Mouse (Mus musculus): ENCODE measurements around the gene Cdh26.

The Cdh26 gene

DNA sequence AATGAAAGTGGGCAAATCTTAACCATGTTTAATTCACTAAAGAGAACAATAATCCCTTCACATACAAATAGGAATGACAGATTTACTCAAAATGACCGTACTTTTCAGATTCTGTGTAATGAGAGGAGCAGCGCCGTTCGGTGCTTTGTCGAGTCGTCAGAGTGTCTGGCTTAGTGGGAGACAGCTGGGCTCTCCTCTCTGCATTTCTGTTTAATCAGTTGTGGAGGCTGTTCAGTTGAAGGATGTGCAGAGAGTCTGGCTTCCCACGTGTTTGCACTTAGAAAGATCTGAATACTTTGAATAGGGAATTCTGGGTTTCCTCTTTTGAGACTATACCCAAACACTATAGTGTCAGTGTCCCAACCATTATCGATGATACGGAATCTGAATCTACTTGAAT is 7.0 kb downstream of the Cdh26 start:
- DNase-seq (ENCODE audit: low read depth) = no peak

DNA sequence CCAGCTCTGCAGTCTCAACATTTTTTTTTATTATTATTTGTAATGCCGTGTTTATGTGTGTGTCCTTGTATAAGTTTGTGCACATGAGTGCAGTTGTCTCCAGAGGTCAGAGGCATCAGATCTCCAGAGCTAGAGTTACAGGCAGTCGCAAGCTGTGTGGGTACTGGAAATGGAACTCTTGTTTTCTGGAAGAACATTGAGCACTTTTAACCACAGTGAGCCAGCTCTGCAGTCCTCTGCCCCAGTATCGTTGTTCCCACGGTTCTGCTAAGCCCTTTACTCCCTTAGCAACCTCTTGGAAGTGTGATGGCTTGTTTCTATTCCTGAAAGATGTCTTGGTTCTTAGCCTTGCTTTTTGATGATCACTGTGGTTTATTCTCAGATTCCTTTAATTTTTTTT is 19.1 kb downstream of the Cdh26 start:
- DNase-seq (ENCODE audit: low read depth) = no peak

DNA sequence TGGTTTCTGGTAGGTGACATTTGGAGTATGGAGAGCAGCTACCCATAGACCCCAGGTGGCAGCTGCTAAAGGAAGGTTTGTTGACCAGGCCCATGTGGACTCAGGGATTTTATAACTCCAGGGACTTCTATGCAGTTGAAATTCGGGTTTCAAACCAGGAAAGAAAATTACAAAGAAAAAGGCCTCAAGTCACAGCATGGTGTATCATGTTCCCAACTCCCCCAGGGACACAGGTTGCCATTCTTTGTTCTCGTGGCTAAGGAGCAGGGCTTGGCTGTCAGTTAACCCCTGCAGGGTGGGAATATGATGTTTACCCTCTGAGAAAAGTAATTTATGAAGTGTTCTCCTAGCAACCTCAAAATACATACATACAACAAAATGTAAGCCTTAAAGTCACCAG is 19.9 kb downstream of the Cdh26 start:
- DNase-seq (ENCODE audit: low read depth) = no peak

DNA sequence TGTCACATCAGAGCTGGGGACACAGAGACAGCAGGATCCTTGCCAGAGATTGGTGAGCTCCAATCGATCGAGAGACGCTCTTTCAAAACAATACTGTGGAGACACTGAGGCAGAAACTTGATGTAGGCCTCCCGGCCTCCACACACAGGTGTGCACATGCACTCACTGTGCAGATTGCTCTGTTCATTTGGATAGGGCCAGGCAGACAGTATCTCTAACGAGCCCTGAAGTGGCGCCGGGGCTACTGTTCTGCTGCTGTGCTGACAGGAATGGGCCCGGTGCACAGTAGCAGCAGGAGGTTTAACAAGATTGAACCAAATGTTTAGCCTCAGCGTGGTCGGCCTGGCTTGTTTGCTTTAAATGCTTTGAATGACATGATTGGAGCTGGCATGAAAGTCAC is 20.6 kb downstream of the Cdh26 start:
- DNase-seq (ENCODE audit: low read depth) = no peak

DNA sequence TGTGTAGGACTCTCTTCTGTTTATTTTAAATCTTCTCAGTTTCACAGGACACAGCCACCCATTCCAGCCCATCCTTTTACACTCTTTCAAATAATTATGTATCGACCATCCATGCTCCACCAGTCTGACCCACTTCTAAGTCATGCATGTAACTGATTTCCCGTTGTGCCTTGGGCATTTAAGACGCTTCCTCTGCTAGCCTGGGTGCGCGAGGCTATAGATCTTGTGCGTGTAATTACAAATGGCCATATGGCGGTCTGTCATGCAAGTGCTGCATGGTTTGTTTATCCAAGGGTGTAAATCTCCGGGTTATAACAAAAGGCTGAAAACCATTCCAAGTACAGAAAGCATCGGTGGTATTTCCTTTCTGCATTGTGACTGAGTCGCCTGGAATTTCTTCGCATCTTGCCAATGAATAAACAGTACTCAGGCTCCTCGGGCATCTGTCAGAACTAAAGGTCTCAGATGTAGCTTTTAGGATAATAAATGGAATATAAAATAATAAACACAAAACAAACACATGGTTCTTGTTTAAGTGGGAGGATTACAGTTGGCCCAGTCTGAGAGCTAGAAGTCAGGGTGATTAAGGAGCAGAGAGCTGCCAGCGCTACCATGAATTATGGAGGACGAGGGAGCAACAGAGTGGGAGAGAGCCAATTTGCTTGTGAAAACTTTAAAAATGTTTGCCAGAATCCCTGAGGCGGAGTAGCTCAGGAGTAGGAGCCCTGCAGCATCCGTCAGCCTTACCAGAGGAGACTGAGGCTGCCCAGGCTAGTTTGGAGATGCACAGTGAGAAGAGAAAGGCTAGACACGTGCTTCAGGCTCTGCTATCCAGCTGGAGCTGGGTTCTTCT is 24.6 kb downstream of the Cdh26 start:
- DNase-seq (ENCODE audit: low read depth) = peak; percentile 46

DNA sequence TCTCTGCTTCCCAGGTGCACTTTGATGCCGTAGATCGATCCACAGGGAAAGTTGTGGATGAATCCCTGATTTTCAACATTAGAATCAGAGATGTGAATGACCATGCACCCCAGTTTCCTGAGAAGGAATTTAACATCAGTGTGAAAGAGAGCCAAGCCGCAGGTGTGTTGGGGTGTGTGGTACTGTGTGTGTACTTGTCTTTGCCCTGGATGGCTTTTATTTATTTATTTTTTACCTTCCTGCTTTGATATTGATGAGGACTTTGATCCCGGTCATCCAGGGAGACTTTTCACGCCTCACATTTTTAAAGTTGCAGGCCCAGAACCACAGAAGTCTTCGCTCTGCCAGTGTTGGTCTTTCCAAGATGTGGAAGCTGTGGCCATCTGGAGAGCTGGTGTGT is 27.1 kb downstream of the Cdh26 start:
- DNase-seq (ENCODE audit: low read depth) = no peak

DNA sequence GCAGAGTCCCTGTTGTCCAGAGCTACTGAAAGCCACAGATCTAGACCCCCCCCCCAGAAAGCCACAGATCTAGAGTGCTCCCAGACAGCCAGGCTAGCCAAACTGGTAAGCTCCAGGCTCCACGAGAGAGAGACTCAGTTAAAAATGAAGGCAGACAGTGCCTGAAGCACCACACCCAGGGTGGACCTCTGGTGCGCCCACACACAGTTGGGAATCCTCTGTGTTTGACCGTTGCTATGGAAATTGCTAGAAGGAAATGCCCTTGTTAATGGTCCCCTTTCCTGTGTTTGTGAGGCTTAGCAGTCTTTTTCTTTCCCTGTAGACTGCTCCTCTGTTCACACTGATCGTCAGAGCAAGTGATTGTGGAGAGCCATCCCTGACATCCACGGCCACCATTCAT is 30.0 kb downstream of the Cdh26 start:
- no peak for DNase-seq (ENCODE audit: low read depth)

DNA sequence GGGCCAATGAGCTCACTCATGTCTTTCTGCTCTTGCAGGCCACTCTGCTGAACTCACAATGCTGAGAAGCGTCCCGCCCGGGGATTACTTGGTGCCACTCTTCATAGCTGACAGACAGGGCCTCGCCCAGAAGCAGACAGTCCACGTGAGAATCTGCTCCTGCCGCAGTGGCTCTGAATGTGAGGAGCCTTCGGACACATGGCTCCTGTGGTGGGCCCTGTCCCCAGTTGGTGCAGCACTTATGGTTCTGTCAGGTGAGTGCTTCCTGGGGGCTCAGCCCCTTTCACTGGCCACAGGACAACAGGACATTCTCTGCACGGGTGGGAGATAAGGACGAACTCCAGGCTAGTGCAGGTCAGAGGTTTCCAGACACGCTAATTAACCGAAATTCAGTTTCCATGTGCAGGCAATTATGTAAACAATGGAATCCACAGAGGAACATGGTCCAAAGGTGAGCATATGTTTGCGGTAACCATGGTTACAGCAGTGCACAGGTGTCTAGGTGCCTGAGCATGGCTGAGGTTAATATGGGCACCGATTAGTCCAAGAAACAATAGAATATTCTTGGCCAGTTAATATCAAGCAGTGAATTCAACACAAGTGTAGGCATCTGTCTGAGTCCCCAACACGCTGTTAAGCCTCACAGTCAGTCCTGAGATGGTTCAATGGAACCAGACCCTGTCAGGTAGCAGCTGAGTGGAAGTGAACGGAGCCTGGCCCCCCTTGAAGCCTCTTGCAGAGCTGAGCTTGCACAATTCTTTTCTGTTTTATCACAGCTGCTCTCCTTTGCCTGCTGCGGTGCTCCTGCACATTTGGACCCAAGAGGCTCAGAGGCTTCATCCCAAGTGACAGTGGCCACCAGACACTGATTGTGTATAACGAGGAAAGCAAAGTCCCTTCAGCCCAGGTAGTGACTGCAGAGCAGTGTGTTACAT is 41.5 kb downstream of the Cdh26 start:
- no peak for DNase-seq (ENCODE audit: low read depth)

DNA sequence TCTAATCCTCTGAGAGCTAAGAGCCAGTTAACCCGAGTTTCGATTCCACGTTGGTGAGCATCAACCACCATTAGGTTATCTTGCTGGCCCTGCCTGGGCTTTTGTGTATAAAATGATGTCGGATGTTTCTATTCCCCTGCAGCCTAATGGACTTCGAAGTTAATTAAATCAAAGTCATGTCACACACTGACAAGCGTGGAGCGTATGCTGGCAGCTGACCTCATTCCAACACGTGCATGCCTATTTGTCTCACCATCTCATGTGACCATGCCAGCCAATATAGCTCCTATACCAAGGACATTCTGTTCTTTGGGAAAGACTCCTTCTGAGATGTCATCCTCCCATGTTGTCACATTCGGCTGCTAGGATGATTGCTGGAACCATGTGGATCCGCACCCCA is 43.6 kb downstream of the Cdh26 start:
- DNase-seq (ENCODE audit: low read depth) = no peak

DNA sequence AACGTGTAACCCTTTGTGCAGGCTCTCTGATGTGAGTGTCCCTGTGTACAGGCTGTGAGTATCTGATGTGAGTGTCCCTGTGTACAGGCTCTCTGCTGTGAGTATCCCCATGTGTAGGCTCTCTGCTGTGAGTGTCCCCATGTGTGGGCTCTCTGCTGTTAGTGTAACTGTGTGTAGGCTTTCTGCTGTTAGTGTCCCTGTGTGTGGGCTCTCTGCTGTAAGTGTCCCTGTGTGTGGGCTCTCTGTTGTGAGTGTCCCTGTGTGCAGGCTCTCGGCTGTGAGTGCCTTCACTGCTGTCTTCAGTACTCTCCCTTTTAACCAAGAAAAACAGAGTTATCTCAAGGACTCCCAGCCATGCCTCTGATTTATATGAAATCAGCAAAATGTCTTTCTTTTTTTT is 46.9 kb downstream of the Cdh26 start:
- no peak for DNase-seq (ENCODE audit: low read depth)

DNA sequence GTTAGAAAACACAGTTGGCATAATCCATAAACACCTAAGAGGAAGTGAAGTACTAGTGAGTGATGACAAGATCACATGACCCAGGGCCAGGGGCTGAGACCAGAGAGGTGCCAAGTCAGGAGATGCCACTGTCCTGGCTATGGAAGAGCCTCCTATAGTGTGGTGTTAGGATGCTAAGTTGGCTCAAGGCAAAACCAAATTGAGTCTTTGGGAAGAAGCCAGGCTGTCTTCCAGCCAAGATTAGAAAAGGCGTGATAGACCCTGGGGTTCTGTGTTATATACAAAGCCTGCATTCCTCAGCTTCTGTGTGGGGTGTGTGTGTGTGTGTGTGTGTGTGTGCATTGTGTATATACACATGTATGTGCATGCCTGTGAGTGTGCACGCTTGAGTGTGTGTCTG is 48.7 kb downstream of the Cdh26 start:
- DNase-seq (ENCODE audit: low read depth) = no peak

DNA sequence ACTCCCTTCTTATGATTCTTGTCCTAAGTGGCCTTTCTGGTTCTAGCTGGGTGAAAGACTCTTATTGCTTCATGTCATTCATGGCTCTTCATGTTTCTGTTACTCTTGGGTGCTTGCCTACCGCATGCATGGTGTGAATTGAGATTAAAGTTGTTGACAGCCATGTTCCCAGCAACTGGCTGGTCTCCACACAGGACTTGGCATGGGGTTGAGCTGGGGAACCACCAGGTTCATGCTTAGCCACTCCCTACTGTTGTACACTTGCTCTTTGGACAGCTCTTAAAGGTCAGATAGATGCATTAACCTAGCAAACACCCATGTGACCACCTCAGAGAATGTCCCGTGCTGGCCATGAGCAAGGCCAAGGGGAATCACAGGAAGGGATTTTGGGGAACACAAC is 50.6 kb downstream of the Cdh26 start:
- DNase-seq (ENCODE audit: low read depth) = no peak

DNA sequence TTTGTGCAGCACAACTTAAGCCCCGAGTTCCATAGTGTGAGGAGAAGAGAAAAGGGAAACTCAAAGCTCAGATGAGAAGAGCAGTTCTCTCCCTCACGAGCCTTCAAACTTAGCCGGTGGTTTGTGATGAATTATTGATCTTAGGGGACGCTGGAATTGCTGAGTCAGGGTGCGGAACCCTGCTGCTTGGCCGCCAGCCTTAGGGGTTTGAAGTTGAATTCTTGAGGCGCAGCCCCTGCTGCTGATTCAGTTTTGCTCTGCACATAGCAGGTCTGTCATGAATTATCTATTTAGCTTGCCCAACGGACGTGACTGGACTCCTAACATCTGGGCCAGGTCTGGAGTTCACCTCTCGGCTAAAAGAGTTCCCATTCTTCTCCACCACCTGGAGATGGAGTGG is 53.1 kb downstream of the Cdh26 start:
- DNase-seq (ENCODE audit: low read depth) = no peak

DNA sequence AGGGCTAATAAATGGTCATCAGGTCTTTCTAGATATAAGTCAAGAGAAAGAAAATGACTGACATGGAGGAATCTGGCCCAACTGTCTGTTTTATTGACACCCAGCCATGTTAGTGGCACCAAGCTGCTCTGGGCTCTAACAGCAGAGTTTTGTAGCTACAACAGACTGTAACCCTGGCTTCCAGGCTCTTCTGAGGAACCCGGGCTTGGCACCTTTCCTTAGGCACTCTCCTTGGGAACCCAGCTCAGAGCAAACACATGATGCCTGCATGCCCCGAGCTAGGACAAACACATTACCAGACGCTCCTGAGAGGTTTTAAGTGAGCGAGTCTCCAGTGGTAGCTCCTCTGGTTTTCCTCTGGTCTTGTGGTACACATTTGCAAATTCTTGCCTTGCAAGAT is 57.9 kb downstream of the Cdh26 start:
- DNase-seq (ENCODE audit: low read depth) = no peak

DNA sequence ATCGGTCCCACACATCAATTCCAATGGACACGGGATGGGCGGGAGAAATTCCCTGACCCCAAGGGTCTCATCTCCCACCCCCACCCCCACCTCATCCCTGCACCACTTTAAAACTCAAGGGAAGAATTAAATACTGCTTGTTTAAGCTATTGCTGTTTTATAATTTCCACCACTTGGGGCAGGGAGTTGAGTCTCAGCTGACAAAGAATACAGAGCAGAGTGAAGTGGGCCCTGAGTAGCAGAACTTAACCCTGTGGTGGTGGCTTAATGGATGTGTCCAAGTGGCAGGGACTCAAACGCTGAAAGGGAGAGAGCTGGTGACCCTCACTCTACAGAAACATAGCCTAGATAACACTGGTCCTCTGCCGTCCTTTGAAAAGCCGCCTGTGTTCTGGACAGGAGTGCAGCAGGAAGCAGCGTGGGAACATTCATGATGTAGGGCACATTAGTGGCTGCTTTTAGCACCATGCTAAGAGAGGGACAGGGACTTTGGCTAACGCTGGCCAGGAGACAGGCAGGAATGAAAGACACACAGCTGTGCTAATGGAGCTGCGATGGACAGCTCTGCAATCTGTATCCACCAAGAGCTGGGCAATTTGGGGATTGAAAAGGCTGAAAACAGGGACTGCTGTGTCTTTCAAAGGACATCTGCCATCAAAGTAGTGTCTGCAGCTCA is 60.1 kb downstream of the Cdh26 start:
- DNase-seq (ENCODE audit: low read depth) = no peak

DNA sequence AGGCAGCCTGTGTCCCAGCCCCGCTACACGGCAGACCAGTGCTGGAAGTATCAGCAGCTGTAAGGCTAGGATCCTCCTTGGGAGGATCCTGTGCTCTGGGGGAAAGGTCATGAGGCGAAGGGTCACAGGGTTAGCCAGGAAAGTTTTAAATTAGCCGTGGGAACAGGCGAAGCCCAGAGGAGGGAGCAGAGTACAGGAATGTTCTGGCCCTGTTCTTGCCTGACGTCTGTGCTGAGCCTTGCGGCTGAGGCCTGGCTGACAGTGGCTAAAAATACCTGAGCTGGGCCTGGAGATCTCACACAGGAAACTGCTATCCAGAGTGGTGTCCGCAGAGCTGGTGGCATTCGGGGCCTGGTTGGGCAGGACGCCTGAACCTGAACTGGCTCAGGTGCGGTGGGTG is 63.7 kb downstream of the Cdh26 start:
- no peak for DNase-seq (ENCODE audit: low read depth)

DNA sequence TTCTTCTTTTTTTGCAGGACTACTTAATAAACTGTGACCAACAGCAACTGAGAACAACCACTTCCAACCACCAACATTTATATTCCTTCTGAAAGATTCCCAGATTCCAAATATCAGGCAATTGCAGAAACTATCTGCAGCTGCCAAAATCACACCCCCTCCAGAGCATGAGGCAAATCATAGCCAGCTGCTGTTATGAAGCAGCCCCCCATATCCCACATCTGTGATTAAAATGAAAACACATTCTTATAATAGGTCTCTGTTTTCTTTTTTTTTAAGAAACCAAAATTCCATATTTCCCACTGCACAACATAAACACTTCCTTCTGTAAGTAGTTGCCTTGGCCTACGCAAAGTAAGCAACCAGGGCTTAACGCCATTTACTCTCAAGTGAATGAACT is 65.5 kb downstream of the Cdh26 start:
- no peak for DNase-seq (ENCODE audit: low read depth)

DNA sequence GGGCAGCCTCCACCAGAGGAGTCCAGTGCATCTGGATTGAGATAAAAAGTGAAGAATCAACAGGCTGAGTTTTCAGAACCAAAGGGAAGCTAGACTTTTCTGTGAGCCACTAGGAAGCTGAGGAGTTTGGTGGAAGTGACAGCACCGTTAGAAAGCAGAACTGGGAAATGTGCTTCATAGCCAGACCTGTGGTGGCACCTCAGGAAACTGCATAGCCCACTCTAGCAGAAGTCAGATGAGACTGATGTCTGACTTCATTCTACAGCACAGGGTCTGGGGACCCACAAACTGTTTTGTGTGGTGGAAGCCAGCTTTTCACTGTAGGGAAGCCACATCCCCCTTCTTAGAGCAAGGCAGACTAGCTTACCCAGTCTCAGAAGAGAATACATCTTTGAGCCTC is 67.6 kb downstream of the Cdh26 start:
- no peak for DNase-seq (ENCODE audit: low read depth)

DNA sequence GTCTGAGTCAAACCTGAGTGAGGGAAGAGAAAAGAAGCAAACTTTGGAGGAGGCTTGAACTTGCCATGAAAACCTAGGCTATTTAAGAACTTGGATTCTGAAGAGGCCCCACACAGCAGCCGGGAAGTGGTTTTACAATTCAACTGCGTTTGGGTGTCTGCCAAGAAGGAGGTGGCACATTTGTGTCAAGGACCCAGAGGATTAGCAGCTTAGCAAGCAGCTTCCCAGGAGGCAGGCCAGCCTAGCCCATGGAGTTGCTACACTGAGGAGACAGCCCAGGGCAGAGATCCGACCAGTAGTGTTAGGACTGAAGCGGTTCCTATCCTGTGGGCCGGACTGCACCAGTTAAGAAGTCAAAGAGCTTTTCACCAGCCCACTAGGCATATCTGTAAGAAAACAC is 68.1 kb downstream of the Cdh26 start:
- DNase-seq (ENCODE audit: low read depth) = no peak

DNA sequence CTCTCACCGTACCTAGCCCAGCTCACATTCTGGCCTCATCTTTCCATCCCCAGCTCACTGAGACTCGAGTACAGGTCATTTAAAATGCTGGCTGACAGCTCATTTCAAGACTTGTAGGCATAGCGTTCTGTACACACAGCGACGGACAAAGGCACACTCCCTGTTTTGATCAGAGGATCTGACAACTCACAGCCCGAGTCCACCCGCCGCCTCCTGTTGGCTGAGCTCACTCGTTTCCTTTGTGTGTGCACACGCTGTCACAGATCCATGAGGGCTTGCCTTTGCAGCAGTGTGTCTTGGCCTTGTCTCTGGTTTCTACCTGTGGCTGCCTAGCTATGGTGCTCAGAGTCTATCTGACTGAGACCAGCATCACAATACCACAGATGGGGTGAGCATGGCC is 72.1 kb downstream of the Cdh26 start:
- DNase-seq (ENCODE audit: low read depth) = no peak

DNA sequence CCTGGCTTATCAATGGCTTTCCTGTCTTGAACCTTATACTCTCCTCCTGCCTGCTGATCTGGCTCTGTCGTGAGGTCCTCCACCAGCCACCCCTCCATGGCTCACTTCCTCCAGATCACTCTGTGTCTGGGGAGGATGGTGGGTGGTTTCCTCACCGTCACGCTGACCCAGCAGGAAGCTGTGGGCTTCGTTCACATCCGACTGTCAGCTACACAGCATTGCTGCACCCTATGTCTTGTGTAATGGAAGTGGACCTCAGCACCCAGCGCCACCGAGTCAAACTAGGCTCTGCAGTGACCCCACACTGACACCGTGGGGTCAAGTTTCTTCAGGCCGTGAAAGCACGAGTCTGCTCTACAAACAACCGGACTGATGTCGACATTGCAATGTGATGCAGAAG is 75.7 kb downstream of the Cdh26 start:
- DNase-seq (ENCODE audit: low read depth) = no peak

DNA sequence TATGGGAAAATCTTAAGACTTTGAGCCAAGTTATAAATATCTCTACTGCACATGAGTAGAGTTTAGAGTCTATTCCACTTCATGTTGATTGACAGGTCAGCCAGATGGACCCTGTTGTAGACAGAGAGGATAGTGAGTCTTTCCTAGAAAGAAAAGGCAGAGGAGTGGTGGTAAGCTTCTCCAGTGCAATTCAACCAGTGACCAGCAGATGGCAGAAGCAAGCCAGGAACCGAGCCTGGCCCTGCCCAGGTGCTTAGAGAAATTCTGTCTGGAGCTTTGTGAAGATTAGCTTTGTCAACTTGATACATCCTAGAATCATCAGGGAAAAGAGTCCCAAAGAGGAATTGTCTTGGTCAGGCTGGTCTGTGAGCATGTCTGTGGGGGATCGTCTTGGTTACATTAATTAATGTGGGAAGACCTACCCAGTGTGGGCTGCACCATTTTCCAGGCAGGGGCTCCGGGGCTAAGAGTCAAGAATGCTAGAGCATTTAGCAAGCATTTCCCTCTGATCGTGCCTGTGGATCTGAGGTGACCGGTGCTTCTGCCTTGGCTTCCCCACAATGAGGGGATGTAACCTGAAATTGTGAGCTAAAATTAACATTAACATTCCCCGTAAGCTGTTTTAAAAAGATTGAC is 77.2 kb downstream of the Cdh26 start:
- no peak for DNase-seq (ENCODE audit: low read depth)

All from fibroblast of lung, adult 2 months (primary cell).